Mouse (Mus musculus) left cerebral cortex, postnatal 4 days (tissue): ENCODE results near the gene Mcrip1. TPM values are rescaled to one million over a fixed set of nuclear protein-coding genes. Genes with fewer than 3 reads are reported as not detected.

Experiments
- DNase-seq: peaks from one replicate; pipeline ENCODE4 v3.0.0-alpha.2; 2022
- intact Hi-C: fragments of 180-260 bp; cut with DNase I; formaldehyde crosslinking; loops from one replicate; pipeline ENCODE4 v1.15.1; 2025
- total RNA-seq, 2 experiments: library from RNA; stranded (reverse); gene quantifications; 2 replicates each; pipeline ENCODE4 v1.2.3; 2021

Mcrip1 gene
- total RNA-seq, 2 experiments from 2014 or later, result 105 to 113 TPM

GRCm38 (mm10) chr11:120547469-120547868 is 2.1 kb downstream of the Mcrip1 start:
- intact Hi-C loops, result no loop called here
- DNase-seq, result no peak

GRCm38 (mm10) chr11:120545964-120546363 is 3.6 kb downstream of the Mcrip1 start:
- no peak for DNase-seq
- intact Hi-C loops, result no loop called here

DNA sequence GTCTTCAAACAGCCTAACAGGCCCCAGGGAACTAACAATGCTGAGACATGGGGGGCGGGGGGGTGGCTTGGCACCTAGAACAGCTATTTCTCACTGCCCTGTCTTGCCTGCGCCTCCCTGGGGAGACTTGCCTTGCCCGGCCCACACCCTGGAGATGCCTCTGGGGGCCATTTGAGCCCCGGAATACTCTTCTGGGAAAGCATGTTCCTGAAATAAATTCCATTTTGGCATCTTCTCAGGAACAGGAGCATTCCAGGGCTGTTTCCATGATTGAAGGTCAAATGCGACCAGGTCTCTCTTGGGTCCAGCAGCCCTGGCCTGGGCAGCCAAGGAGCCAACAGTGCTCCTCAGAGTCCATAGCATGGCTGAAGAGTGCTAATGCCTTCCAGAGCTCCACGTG is 7.2 kb downstream of the Mcrip1 start:
- intact Hi-C loops, result no loop called here
- no peak for DNase-seq

DNA sequence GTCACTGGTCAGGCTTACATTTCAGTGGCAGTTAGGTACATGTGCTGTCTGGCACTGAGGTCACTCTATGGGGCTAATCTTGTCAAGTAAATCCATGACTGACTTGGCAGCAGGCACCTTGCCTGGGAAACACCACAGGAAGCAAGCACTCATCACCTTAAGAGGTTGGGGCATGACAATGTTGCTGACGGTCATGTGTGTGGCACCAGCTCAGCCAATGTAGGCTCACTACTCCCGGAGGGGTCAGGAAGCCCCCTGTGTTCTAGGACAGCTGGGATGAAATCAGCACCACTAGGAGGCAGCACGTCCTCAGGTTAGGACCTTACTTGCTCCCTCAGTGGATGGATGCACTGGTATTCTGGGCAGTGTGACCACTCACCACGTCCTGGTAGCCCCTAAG is 7.6 kb downstream of the Mcrip1 start:
- peak; percentile 43 for DNase-seq
- intact Hi-C loops, result no loop called here

DNA sequence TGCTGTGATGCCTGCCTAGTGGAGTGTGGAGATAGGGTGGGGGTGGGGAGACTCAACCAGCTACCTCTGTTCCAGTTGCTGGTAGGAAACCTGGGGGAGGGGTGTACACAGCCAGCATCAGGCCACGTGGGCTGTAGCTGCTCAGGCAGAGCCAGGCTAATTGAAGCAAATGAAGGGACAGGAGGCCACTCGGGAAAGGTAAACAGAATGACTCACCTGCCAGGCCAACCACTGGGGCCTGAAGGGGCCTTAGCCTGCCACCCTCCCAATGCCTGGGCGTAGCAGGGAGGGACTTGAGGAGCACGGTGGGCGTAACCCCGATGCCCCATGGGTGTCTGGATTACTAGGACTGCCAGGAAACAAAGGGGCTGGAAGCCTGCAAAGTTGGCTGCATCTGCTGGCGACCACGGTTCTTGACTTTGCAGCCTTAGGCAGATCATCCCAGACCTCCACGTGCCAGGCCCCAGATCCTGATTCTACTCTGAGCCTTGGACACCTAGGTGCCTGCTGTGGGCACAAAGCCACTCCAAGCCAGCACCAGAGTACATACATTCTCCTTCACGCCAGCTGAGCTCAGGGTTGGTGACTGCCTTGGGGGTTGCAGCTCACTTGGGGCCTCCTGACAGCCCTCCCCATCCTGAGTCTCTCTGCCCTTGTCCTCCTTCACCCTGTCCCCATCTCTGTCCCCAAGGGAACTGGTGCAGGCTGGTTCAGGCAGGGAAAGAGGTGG is 10.1 kb downstream of the Mcrip1 start:
- DNase-seq, result peak; percentile 76
- intact Hi-C loops, result no loop called here

GRCm38 (mm10) chr11:120538955-120539284 is 10.6 kb downstream of the Mcrip1 start:
- no peak for DNase-seq
- intact Hi-C loops, result no loop called here

DNA sequence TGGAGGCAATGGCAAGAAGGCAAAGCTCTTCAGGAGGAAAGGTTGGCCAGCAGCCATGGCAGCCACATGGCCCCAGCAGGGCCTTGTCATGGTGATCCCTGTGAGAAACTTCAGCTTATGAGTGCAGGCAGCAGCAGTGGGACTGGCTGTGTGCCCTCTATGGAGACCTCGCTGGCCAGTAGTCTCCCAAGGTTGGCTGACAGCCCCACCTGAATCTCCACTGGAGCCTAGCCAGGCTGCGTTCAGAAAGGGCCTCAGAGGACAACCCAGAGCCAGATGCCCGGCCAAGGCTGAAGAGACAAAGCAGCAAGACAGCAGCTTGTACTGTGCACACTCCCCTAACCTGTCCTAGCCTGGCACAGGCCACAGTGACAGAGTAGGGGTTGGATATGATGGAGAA is 11.0 kb downstream of the Mcrip1 start:
- DNase-seq, result peak; percentile 95
- intact Hi-C loops, result no loop called here

DNA sequence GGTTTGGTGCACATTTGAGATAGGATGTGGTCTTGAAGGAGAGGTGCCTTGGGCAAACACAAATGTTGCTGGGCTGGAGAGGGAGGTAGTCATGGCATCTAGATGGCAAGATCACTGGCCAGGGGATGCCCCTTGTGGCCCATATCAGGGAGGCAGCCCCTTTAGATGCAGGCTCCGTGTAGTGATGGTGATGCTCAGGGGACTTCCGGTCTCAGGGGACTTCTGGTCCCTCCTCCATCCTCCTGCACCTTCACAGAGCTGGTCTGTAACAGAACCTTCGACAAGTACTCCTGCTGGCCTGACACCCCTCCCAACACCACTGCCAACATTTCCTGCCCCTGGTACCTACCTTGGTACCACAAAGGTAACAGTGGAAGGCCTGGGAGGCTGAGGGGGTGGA is 13.7 kb downstream of the Mcrip1 start:
- intact Hi-C loops, result no loop called here
- DNase-seq, result no peak

DNA sequence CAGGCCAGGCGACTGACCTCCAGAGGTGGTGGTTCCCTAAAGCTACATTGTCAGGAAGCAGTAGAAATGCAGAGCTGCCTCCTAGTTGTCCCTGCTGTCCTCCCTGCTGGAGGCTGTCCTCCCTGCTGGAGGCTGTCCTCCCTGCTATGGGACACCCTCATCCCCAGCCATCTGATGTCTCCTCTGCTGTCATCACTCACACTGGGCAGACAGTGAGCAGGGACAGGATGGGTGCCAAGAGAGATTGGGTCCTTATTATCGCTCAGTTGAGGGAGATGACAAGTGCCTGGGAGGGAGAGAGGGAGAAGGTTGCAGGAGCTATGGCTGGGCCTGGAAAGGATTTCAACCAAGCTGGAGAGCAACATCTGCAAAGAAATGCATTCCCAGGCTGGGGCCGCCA is 14.4 kb downstream of the Mcrip1 start:
- intact Hi-C loops, result no loop called here
- no peak for DNase-seq

DNA sequence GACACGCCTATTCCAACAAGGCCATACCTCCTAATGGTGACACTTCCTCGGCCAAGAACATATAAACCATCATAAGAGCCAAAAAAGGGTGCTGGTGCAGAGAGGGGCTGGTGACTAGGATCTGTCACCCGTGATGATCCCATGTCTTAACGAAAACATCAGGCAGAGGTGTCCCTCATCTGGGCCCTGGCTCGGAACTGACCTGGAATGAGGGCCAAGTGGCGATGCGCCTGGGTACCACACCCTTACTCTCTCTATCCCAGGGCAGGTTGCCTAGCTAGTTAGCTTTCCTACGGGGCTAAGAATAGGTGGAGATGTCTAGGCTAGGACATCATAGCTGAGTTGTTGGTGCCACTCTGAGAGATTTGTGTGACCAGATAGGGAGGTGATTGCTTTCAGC is 15.4 kb downstream of the Mcrip1 start:
- no peak for DNase-seq
- intact Hi-C loops, result no loop called here

DNA sequence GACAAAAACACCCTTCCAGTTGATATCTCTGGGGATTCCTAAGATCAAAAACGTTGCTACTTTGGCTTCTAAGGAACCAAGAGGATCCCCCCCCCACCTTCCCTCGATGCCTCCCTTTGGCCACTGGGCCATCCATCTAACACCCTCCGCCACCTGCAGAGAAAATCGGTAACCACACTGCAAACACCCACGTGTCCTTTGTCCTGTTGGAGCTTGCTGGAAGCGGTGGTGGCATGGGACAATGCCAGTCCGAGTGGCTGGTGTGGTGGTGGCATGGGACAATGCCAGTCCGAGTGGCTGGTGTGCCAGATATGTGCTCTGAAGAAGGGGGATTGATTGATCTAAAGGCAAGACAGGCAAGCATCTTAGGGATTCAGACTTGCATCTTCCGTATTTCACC is 17.9 kb downstream of the Mcrip1 start:
- no peak for DNase-seq
- intact Hi-C loops, result no loop called here

GRCm38 (mm10) chr11:120530085-120530964 is 19.2 kb downstream of the Mcrip1 start, which contains the start of gene Gcgr:
Gene Gcgr (plus strand): TSS chr11:120530699.
- intact Hi-C loops, result no loop called here
- DNase-seq, result no peak

DNA sequence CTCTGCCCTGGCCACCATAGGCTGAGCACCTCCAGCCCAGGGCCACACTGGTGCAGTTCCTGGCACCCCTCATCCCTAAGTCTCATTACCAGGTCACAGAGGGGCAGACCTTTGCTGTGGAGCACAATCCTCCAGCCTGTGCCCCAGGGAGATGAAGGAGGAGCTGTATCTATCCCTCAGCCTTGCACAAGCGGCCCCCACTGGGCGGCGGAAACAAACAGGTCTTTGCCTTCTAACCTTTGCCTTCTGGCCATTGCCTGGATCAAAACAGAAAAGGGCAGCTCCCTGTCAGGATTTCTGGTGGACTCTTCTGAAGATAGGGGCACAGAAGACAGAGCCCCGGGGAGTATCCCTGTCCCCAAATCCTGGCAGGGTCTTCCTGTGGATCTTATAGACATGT is 20.6 kb downstream of the Mcrip1 start:
- intact Hi-C loops, result no loop called here
- no peak for DNase-seq

DNA sequence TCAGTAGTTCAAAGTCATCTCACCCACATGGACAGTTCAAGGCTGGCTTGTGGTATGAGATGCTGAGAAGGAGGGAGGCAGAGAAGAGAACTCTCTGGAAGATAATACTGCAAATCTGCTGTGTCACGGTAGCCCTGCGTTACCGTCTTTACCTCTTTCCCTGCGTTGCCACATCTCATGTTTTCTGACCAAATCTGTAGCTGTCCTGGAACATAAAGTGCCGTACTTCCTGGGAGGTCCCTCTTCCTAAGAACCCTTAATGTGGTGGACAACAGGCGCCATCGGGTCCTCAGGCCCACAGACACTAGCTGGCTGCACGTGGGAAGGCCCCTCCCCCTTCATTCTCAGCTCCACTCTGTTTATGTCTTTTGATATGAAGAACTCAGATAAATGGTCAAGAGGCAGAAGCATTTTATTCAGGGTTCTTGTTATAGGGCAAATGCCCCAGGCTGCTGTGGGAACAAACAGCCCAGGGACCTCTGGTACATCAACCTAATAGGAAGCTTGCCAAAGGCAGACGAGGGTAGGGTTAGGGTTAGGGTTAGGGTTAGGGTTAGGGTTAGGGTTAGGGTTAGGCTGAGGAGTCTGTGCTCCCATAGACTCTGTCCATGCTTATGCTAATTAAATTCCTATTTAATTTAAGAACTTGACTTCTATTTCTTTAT is 21.7 kb downstream of the Mcrip1 start:
- intact Hi-C loops, result no loop called here
- DNase-seq, result no peak

- DNase-seq, result no peak
- intact Hi-C loops, result no loop called here
Observed at GRCm38 (mm10) chr11:120525959-120526358, 23.6 kb downstream of the Mcrip1 start.

GRCm38 (mm10) chr11:120522581-120522980 is 26.9 kb downstream of the Mcrip1 start:
- DNase-seq, result no peak
- intact Hi-C loops, result no loop called here

DNA sequence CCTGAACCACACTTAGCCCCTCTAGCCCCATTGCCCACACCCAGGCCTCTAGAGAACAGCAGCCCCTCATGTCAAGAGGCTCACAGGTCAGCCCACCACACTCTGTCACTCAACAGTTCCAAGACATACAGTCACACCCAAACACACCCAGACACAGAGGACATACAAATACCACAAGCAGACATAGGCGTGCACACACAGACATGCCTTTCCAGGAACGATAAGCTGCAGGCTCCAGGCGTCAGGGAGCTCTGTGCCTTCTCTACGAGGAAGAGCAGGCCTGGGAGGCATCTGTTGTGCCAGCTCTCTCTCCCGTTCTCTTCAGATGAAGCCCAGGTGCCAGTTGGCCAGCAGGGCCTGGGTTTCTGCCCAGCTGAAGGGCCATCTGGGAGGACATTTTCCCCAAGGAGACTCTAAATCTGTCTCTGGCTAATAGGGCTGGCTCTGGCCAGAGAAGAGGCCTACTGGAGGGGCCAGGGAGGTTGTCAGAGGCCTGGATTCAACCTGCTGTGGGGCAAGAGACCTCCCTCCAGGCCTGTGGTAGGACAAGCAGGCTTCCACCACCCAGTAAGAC is 28.5 kb downstream of the Mcrip1 start:
- DNase-seq, result peak; percentile 87
- intact Hi-C loops, result no loop called here

- intact Hi-C loops, result no loop called here
- no peak for DNase-seq
Observed at GRCm38 (mm10) chr11:120520498-120520897, 29.0 kb downstream of the Mcrip1 start.

DNA sequence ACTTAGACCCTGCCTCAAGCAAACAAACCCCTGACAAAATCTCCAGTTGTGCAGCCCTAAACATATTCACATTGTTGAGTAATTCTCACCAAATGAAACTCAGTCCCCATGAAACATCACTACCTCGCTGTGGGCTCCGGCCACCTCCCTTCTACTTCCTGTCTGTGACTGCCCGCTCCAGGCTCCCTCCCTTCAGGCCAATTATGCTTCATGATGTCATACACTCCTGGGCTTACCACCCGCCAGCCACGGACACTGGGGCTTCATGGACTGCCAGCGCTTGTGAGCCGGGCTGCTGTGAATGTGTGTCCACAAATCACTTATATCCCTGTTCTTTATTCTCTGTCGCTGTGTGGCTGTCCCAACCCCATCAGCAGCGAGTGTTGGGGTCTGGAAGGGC is 29.8 kb downstream of the Mcrip1 start:
- intact Hi-C loops, result loop anchor here (5.0 kb wide), 1 partner anchor 48 kb away; no protein-coding TSS in a partner anchor
- DNase-seq, result no peak

DNA sequence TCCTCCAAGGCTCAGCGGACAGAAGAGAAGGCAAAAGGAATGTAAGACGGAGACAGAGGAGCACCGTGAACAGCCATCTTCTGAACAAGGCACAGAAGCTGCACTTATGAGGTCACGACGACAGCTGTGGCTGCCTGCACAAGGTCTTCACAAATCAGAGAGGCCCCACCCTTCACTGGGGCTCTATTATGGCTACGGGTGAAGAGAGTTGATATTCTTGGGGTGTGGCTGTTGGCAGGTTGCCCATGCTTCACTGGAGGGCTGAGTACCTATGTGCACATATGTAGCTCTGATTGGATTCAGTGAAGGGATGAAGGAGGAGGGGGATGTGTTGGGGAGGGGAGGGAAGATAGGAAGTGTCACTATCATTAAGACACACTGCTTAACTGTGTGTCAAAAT is 31.0 kb downstream of the Mcrip1 start:
- DNase-seq, result no peak
- intact Hi-C loops, result loop anchor here (5.0 kb wide), 1 partner anchor 49 kb away; no protein-coding TSS in a partner anchor

DNA sequence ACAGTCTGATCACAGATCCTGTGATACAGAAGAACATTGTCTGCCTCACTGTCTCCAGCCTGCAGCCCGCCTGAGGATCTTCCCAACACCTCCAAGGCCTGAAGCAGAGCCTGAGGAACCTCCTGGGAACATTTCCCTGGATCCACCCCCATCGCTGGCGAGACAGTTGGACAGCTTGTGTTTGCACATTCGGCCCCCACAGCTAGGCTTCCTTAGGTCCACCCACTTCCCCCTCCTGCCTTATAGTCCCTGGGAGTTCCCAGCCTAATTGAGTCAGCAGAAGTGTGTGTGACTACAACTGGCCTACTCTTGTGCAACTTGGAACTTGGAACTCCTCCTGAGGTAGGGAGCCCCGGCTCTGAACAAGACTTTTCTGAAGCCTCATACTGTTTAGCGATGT is 31.5 kb downstream of the Mcrip1 start:
- intact Hi-C loops, result loop anchor here (5.0 kb wide), 1 partner anchor 49 kb away; no protein-coding TSS in a partner anchor
- DNase-seq, result no peak
